Mouse (Mus musculus): Measurements from ENCODE around the gene Bcl2a1c. TPM values are rescaled to one million over a fixed set of nuclear protein-coding genes. Genes with fewer than 3 reads are reported as not detected.
"Not testable (repeated sequence)": the region's sequence is repeated elsewhere in the genome, so short reads cannot be mapped to it uniquely, and the experiment has no call there.

Bcl2a1c gene
- not detected for total RNA-seq (2021)
- long read RNA-seq, experiment 1, result 0 reads
- long read RNA-seq, experiment 2, result 0 reads

- not testable (repeated sequence) for DNase-seq
Observed at GRCm38 (mm10) chr9:114329855-114330254, at the start of gene Bcl2a1c. Gene Bcl2a1c (plus strand): TSS chr9:114330135.

- DNase-seq, result not testable (repeated sequence)
Observed at GRCm38 (mm10) chr9:114305957-114306356, 24.0 kb upstream of the Bcl2a1c start.

- not testable (repeated sequence) for DNase-seq
Observed at GRCm38 (mm10) chr9:114311752-114312151, 18.2 kb upstream of the Bcl2a1c start.

- peak; percentile 31 for DNase-seq
Observed at GRCm38 (mm10) chr9:114318021-114318420, 11.9 kb upstream of the Bcl2a1c start.

GRCm38 (mm10) chr9:114326011-114326748 lies 3.8 kb upstream of the Bcl2a1c start:
- no peak for DNase-seq

- not testable (repeated sequence) for DNase-seq
Observed at GRCm38 (mm10) chr9:114328332-114328731, 1.6 kb upstream of the Bcl2a1c start.

GRCm38 (mm10) chr9:114367783-114368470 lies 38.0 kb downstream of the Bcl2a1c start:
- peak; percentile 79 for DNase-seq

GRCm38 (mm10) chr9:114368471-114368858 lies 38.5 kb downstream of the Bcl2a1c start:
- no peak for DNase-seq

GRCm38 (mm10) chr9:114369389-114369788 lies 39.5 kb downstream of the Bcl2a1c start:
- not testable (repeated sequence) for DNase-seq

GRCm38 (mm10) chr9:114371717-114372116 lies 41.8 kb downstream of the Bcl2a1c start:
- not testable (repeated sequence) for DNase-seq

GRCm38 (mm10) chr9:114375276-114375962 lies 45.5 kb downstream of the Bcl2a1c start:
- no peak for DNase-seq

GRCm38 (mm10) chr9:114377168-114377567 lies 47.2 kb downstream of the Bcl2a1c start:
- DNase-seq, result no peak

GRCm38 (mm10) chr9:114379871-114380270 lies 49.9 kb downstream of the Bcl2a1c start:
- DNase-seq, result no peak

Other genes starting within 250 kb of the Bcl2a1c start
- 10 to 100 TPM; 68.2 to 81.9 TPM for gene Crtap, start 60.5 kb downstream of the Bcl2a1c start, total RNA-seq (2021)
- gene Glb1, start 70.9 kb downstream of the Bcl2a1c start, total RNA-seq (2021), result 10 to 100 TPM; 13.2 to 18.9 TPM
- 1 to 10 TPM; 3.0 to 4.2 TPM for gene Tmppe, start 71.0 kb downstream of the Bcl2a1c start, total RNA-seq (2021)
- gene Ccr4, start 174.8 kb downstream of the Bcl2a1c start, total RNA-seq (2021), result not detected
- not detected for gene C130032M10Rik, start 185.6 kb downstream of the Bcl2a1c start, total RNA-seq (2021)
- under 1 TPM in 1 of 2 experiments, not detected in 1; 0.02 TPM for gene Trim71, start 234.2 kb downstream of the Bcl2a1c start, total RNA-seq (2021)

Measured in gastrocnemius, postnatal 10 days (tissue).